Mouse (Mus musculus) adrenal gland, postnatal 0 days (tissue): ENCODE results near the gene Spon2. TPM values are rescaled to one million over a fixed set of nuclear protein-coding genes. Genes with fewer than 3 reads are reported as not detected.

Experiments
- polyA plus RNA-seq: library from polyadenylated mRNA; unstranded; fragments of >200 nt; fragmentation: Nextera tagmentation; extraction: Ambion mirVana; gene quantifications from 2 replicates; pipeline ENCODE4 v1.2.1, GENCODE M21; 2015

The Spon2 gene
- 16.2 and 33.4 TPM in 2 replicates for polyA plus RNA-seq

DNA sequence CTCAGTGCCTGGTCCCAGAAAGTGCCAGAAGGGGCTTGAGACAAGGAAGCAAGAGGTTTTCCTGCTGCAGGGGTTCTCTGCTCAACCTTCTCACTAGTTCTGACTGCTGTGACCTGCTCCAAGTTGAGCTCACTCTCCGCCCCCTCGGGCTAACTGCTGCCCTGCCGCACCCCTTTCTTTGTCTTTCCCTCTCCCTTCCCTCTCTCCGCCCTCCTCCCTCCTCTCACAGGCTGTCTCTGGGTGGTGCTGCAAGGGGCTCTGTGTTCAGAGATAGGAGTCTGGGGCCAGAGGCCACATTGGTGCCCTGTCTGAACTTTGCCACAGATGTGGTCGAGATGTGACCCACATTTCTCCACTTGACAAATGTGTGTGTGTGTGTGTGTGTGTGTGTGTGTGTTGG lies at the start of gene Spon2:
TSS of gene Spon2 (minus strand) at position 375 of the 400 bp plus-strand sequence.

Other genes with a start within 250 kb of the Spon2 start
- 282 and 289 TPM in 2 replicates for gene Ywhah, start 199.6 kb downstream of the Spon2 start, polyA plus RNA-seq
- 0.03 and 0.49 TPM in 2 replicates for gene Slc5a1, start 114.2 kb downstream of the Spon2 start, polyA plus RNA-seq
- gene Ctbp1, start 56.5 kb upstream of the Spon2 start, polyA plus RNA-seq: 169 and 194 TPM in 2 replicates
- gene Maea, start 117.1 kb upstream of the Spon2 start, polyA plus RNA-seq: 75.3 and 108 TPM in 2 replicates
- gene Uvssa, start 160.1 kb upstream of the Spon2 start, polyA plus RNA-seq: 4.7 and 6.3 TPM in 2 replicates
- gene Nkx1-1, start 215.5 kb upstream of the Spon2 start, polyA plus RNA-seq: not detected in 2 replicates